Mouse (Mus musculus) lung, postnatal 0 days (tissue): Measurements from ENCODE around the gene Cdk20.

Experiments
- CTCF ChIP-seq: IDR thresholded peaks from 2 replicates; pipeline ENCODE4 v1.5.1; 2016; ENCODE audit warnings: antibody characterized with exemption, mild to moderate bottlenecking
- EP300 ChIP-seq: IDR thresholded peaks from 2 replicates; pipeline ENCODE4 v1.6.1; 2016; ENCODE audit warnings: antibody characterized with exemption, mild to moderate bottlenecking, control low read depth

GRCm38 (mm10) chr13:64445254-64445920, 13.3 kb downstream of the Cdk20 start:
- TF ChIP-seq CTCF (no peak), EP300 (no peak)
